9 mouse cellular contexts compared by ENCODE assay signal in genomic region chr5:108448785-108449668, GRCm38 (mm10). TPM values are rescaled to one million over a fixed set of nuclear protein-coding genes. Genes with fewer than 3 reads are reported as not detected.
A peak's percentile ranks its signal among the peaks of the same experiment; 100 is the strongest.
DNase-seq lines count a peak whose midpoint lies in the region; ATAC-seq and TF ChIP-seq lines count a peak whose summit lies in the region.
"Had no signal": no experiment of that assay in that cellular context is flagged by ENCODE, and none has a peak within 500 bp of the region (broad histone marks: within the 10 kb centered on the region; RNA-seq: fewer than 3 reads in every experiment).

TSS of gene Mfsd7a (minus strand) at chr5:108448891.

- no peaks in the 10 kb centered on the region for H3K9me3 ChIP-seq in heart, embryonic 13.5 days
- no peaks in the 10 kb centered on the region for H3K9me3 ChIP-seq in kidney, postnatal 0 days (replicated peaks; ENCODE audit: low read length)
- H3K9me3 ChIP-seq: G1E had no signal

- TF ChIP-seq CTCF in kidney, postnatal 0 days (IDR thresholded peaks at IDR 0.05; ENCODE audit: low read depth), result no peak

- H3K4me3 ChIP-seq in heart, embryonic 13.5 days, result peak within 1 kb of the TSS; percentile 52
- H3K4me3 ChIP-seq in kidney, postnatal 0 days (replicated peaks; ENCODE audit: low read depth, low read length), result peak within 1 kb of the TSS; percentile 30

- no peaks in the 10 kb centered on the region for H3K36me3 ChIP-seq in heart, embryonic 13.5 days
- H3K36me3 ChIP-seq in kidney, postnatal 0 days (ENCODE audit: insufficient read depth, low read length), result no peaks in the 10 kb centered on the region
- H3K36me3 ChIP-seq: G1E had no signal

- H3K27ac ChIP-seq in heart, embryonic 13.5 days (replicated peaks), result peak within 1 kb of the TSS; percentile 50; the same call in 1 of the 2 replicates
- H3K27ac ChIP-seq in kidney, postnatal 0 days, result peak within 1 kb of the TSS; percentile 48; the same call in 1 of the 2 replicates

- peaks cover 24% of the 10 kb centered on the region for H3K27me3 ChIP-seq in heart, embryonic 13.5 days (replicated peaks)
- H3K27me3 ChIP-seq in kidney, postnatal 0 days (ENCODE audit: insufficient read depth, low read length), result no peaks in the 10 kb centered on the region

- peak; percentile 81 for ATAC-seq in erythroblast, adult 5-6 weeks (replicated peaks; ENCODE audit: low FRiP score, poor library complexity, severe bottlenecking)
- peak; percentile 64; the same call in 1 of the 2 replicates for ATAC-seq in heart, embryonic 13.5 days (ENCODE audit: extremely low read depth, insufficient number of reproducible peaks, low FRiP score, low TSS enrichment)
- ATAC-seq in kidney, postnatal 0 days (replicated peaks; ENCODE audit: low FRiP score, low read depth), result peak; percentile 95

- H3K4me1 ChIP-seq in heart, embryonic 13.5 days, result peaks cover 16% of the 10 kb centered on the region
- H3K4me1 ChIP-seq in kidney, postnatal 0 days (replicated peaks; ENCODE audit: insufficient read depth, low read length), result 0 out of 2 replicates have a peak, but pooled peaks cover 6% of the 10 kb centered on the region

- H3K4me2 ChIP-seq in heart, embryonic 13.5 days, result peak within 1 kb of the TSS; percentile 77
- peak within 1 kb of the TSS; percentile 55 for H3K4me2 ChIP-seq in kidney, postnatal 0 days (ENCODE audit: low read length)

- peak within 1 kb of the TSS; percentile 79 for H3K9ac ChIP-seq in heart, embryonic 13.5 days
- H3K9ac ChIP-seq in kidney, postnatal 0 days (ENCODE audit: low read depth, low read length), result peak within 1 kb of the TSS; percentile 47; the same call in 1 of the 2 replicates

- WGBS in heart, embryonic 13.5 days, result 6% methylated on average over 24 of the region's 24 CpGs
- 7% methylated on average over 24 of the region's 24 CpGs for WGBS in kidney, postnatal 0 days

- DNase-seq in right cerebral cortex, postnatal 4 days, result peak; percentile 8
- no peak for DNase-seq in right cerebral cortex, postnatal 36 days (ENCODE audit: low spot score in 2 of 2)
- peak; percentile 87 for DNase-seq in kidney, postnatal 0 days (ENCODE audit: low spot score)
- DNase-seq in lung, postnatal 36 days, result peak; percentile 91
- peak; percentile 65 for DNase-seq in retina, postnatal 1 day
- no peak for DNase-seq in cerebellum, adult 9-11 months

RNA-seq across cellular contexts. Expression of gene Mfsd7a, which starts in this region (rescaled TPM):
- 1.0 and 1.5 TPM in 2 replicates for total RNA-seq in erythroblast, adult 5-6 weeks (2015; ENCODE audit: low replicate concordance)
- total RNA-seq in erythroblast, adult 5-6 weeks (2017; ENCODE audit: low replicate concordance), result 0.43 TPM in 1 of 2 replicates, not detected in the other
- 0.19 and 0.40 TPM in 2 replicates for polyA plus RNA-seq in heart, embryonic 13.5 days (2015; fragmentation: Nextera tagmentation; extraction: Ambion mirVana)
- polyA plus RNA-seq in kidney, postnatal 0 days (2015; fragmentation: Nextera tagmentation; extraction: Ambion mirVana), result 0.34 and 0.56 TPM in 2 replicates
- polyA plus RNA-seq: G1E had no signal

Comparison
In these comparisons a context has a peak if more than half of its experiments do, and no peak if none do; other contexts are left out.
1. DNase-seq: peak in right cerebral cortex, postnatal 4 days (single experiment), lung, postnatal 36 days (single experiment) and retina, postnatal 1 day (single experiment); none in right cerebral cortex, postnatal 36 days (0 of 2) and cerebellum, adult 9-11 months (single experiment).
2. Peak in ATAC-seq, H3K4me3 ChIP-seq, H3K27ac ChIP-seq, H3K9ac ChIP-seq and H3K4me2 ChIP-seq in heart, embryonic 13.5 days; RNA of the gene not detected or under 1 TPM.
3. Peak in DNase-seq, ATAC-seq, H3K4me3 ChIP-seq, H3K27ac ChIP-seq, H3K9ac ChIP-seq and H3K4me2 ChIP-seq in kidney, postnatal 0 days; RNA of the gene not detected or under 1 TPM.
4. Peak in every context shown above with its lines, with median percentiles within 50 percentile points of each other: ATAC-seq.